Mouse (Mus musculus): ENCODE data around the gene Hyou1. TPM values are rescaled to one million over a fixed set of nuclear protein-coding genes. Genes with fewer than 3 reads are reported as not detected.

The Hyou1 gene
- total RNA-seq (2014; rRNA removed) (60.6 and 95.7 TPM in 2 replicates), polyA plus RNA-seq (2015; fragmentation: Nextera tagmentation; extraction: Ambion mirVana) (15.5 and 17.4 TPM in 2 replicates)

GRCm38 (mm10) chr9:44379054-44379834, at the start of gene Hyou1:
Gene Hyou1, plus strand, starts transcription at chr9:44379490.
- peak within 1 kb of the TSS; percentile 96 for H3K9ac ChIP-seq (replicated peaks; ENCODE audit: low read length)
- 2% methylated on average over 79 of the region's 83 CpGs for WGBS
- H3K27ac ChIP-seq, result peak within 1 kb of the TSS; percentile 89
- peaks cover 30% of the 10 kb centered on the region for H3K36me3 ChIP-seq (ENCODE audit: insufficient read depth, low read length)
- no peaks in the 10 kb centered on the region for H3K9me3 ChIP-seq (ENCODE audit: low read length)
- H3K4me1 ChIP-seq (ENCODE audit: insufficient read depth, low read length), result peaks cover 9% of the 10 kb centered on the region
- peak within 1 kb of the TSS; percentile 87 for H3K4me3 ChIP-seq (ENCODE audit: low read length)
- TF ChIP-seq CTCF (IDR thresholded peaks at IDR 0.05; ENCODE audit: low read depth), result peak; percentile 30
- peak within 1 kb of the TSS; percentile 82 for H3K4me2 ChIP-seq (ENCODE audit: low read depth, low read length)
- no peaks in the 10 kb centered on the region for H3K27me3 ChIP-seq (ENCODE audit: insufficient read depth, low read length)
- ATAC-seq, result peak; percentile 99
- peak; percentile 99 for DNase-seq (ENCODE audit: low spot score)

- no peaks in the 10 kb centered on the region for H3K9me3 ChIP-seq (ENCODE audit: low read length)
- TF ChIP-seq CTCF (IDR thresholded peaks at IDR 0.05; ENCODE audit: low read depth), result no peak
- no peaks in the 10 kb centered on the region for H3K27me3 ChIP-seq (ENCODE audit: insufficient read depth, low read length)
- ATAC-seq (no peak), DNase-seq (ENCODE audit: low spot score) (no peak)
- no peak overlapping the region for H3K4me2 ChIP-seq (ENCODE audit: low read depth, low read length)
- H3K4me3 ChIP-seq (ENCODE audit: low read length), result no peak overlapping the region
- peaks cover 36% of the 10 kb centered on the region for H3K36me3 ChIP-seq (ENCODE audit: insufficient read depth, low read length)
- 0 out of 2 replicates have a peak, but pooled peaks cover 10% of the 10 kb centered on the region for H3K4me1 ChIP-seq (ENCODE audit: insufficient read depth, low read length)
- H3K9ac ChIP-seq (replicated peaks; ENCODE audit: low read length), result no peak overlapping the region
- WGBS, result 94% methylated on average over 6 of the region's 6 CpGs
- H3K27ac ChIP-seq, result no peak overlapping the region
Observed at GRCm38 (mm10) chr9:44330736-44331135, 48.6 kb upstream of the Hyou1 start.

- WGBS, result 94% methylated on average over 13 of the region's 13 CpGs
- no peak for DNase-seq (ENCODE audit: low spot score)
- H3K27ac ChIP-seq, result no peak overlapping the region
- no peak overlapping the region for H3K4me3 ChIP-seq (ENCODE audit: low read length)
- TF ChIP-seq CTCF (IDR thresholded peaks at IDR 0.05; ENCODE audit: low read depth), result no peak
- peaks cover 36% of the 10 kb centered on the region for H3K36me3 ChIP-seq (ENCODE audit: insufficient read depth, low read length)
- H3K4me2 ChIP-seq (ENCODE audit: low read depth, low read length), result no peak overlapping the region
- peaks cover 3% of the 10 kb centered on the region; the same call in 1 of the 2 replicates for H3K4me1 ChIP-seq (ENCODE audit: insufficient read depth, low read length)
- no peak for ATAC-seq
- H3K9ac ChIP-seq (replicated peaks; ENCODE audit: low read length), result no peak overlapping the region
- no peaks in the 10 kb centered on the region for H3K9me3 ChIP-seq (ENCODE audit: low read length)
- no peaks in the 10 kb centered on the region for H3K27me3 ChIP-seq (ENCODE audit: insufficient read depth, low read length)
Observed at GRCm38 (mm10) chr9:44332918-44333638, 46.2 kb upstream of the Hyou1 start.

- H3K4me2 ChIP-seq (ENCODE audit: low read depth, low read length), result peak within 1 kb of the TSS; percentile 90
- no peaks in the 10 kb centered on the region for H3K27me3 ChIP-seq (ENCODE audit: insufficient read depth, low read length)
- WGBS, result under 1% methylated on average over 83 of the region's 91 CpGs
- peak within 1 kb of the TSS; percentile 88 for H3K4me3 ChIP-seq (ENCODE audit: low read length)
- peak within 1 kb of the TSS; percentile 82 for H3K27ac ChIP-seq
- peaks cover 36% of the 10 kb centered on the region for H3K36me3 ChIP-seq (ENCODE audit: insufficient read depth, low read length)
- peak; percentile 58 for TF ChIP-seq CTCF (IDR thresholded peaks at IDR 0.05; ENCODE audit: low read depth)
- ATAC-seq (peak; percentile 98), DNase-seq (ENCODE audit: low spot score) (peak; percentile 99)
- peaks cover 3% of the 10 kb centered on the region; the same call in 1 of the 2 replicates for H3K4me1 ChIP-seq (ENCODE audit: insufficient read depth, low read length)
- H3K9me3 ChIP-seq (ENCODE audit: low read length), result no peaks in the 10 kb centered on the region
- H3K9ac ChIP-seq (replicated peaks; ENCODE audit: low read length), result peak within 1 kb of the TSS; percentile 91
Observed at GRCm38 (mm10) chr9:44334396-44335330, 44.6 kb upstream of the Hyou1 start, which contains the start of gene H2afx. Gene H2afx, plus strand, starts transcription at chr9:44334694.

GRCm38 (mm10) chr9:44335331-44336092, 43.8 kb upstream of the Hyou1 start:
- Histone ChIP-seq H3K4me2 (ENCODE audit: low read depth, low read length) (peak overlapping the region; percentile 90), H3K4me3 (ENCODE audit: low read length) (peak overlapping the region; percentile 88), H3K36me3 (ENCODE audit: insufficient read depth, low read length) (peaks cover 31% of the 10 kb centered on the region), H3K4me1 (ENCODE audit: insufficient read depth, low read length) (peaks cover 3% of the 10 kb centered on the region; the same call in 1 of the 2 replicates), H3K9me3 (ENCODE audit: low read length) (no peaks in the 10 kb centered on the region), H3K27me3 (ENCODE audit: insufficient read depth, low read length) (no peaks in the 10 kb centered on the region), H3K9ac (replicated peaks; ENCODE audit: low read length) (peak overlapping the region; percentile 91), H3K27ac (peak overlapping the region; percentile 82)
- no peak for ATAC-seq
- no peak for DNase-seq (ENCODE audit: low spot score)
- WGBS, result under 1% methylated on average over 48 of the region's 50 CpGs
- no peak for TF ChIP-seq CTCF (IDR thresholded peaks at IDR 0.05; ENCODE audit: low read depth)
